Mouse (Mus musculus) natural killer cell, adult 2 months (primary cell): ENCODE results near the gene Asb2.

Experiments
- DNase-seq, 2 experiments: peaks; one replicate each; pipeline ENCODE4 v3.0.0; 2022; ENCODE audit warnings: low spot score in 2 of 2

Asb2 gene

DNA sequence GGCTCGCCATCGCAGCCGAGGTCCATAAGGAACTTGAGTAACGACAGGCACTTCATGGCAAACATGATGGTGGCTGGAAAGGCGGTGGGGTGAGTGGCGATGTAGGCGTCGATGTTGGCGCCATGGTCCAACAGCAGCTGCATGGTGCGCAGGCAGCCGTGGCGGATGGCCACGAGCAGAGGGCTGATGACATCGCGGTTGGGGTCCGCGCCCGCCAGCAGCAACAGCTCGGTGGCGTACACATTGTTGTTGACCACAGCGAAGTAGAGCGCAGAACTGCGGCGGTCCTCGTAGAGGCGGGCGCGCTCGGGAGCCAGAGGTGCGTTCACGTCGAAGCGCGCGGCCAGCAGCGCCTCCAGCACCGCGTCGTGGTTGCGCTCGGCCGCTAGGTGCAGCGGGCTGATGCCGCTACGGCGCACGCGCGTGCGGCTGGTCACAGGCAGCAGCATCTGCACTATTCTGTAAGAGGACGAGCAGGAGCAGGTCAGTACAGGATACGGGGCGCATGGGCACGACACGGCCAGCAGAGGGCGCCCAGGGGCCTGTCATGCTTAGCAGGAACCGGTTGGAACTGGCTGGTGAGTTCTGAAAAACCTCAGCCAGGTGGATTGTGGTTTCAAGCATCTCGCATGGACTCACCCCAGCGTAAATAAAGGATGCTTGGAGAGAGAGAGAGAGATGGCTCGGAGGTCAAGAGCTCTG lies 30.5 kb downstream of the Asb2 start:
- peak; percentile 78 to 91 for DNase-seq

DNA sequence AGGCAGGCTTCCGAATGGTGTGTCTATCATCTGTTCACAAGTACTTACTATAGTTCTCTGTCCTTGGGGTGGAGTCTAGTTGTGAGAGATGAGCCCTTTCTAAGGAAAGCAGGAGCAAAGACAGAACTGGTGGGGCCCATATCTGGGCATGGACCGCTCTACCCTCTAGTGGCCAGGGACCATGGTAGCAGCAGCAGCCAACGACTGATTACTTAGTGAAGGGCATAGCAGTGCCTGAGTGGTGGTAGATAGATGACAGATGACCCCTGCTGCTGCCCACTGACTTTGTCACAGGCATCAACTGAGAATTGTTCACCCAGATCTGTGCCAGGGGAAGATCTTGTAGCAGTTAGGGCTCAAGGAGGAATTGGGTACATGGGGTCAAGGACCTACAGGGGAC lies 33.0 kb downstream of the Asb2 start:
- no peak for DNase-seq

DNA sequence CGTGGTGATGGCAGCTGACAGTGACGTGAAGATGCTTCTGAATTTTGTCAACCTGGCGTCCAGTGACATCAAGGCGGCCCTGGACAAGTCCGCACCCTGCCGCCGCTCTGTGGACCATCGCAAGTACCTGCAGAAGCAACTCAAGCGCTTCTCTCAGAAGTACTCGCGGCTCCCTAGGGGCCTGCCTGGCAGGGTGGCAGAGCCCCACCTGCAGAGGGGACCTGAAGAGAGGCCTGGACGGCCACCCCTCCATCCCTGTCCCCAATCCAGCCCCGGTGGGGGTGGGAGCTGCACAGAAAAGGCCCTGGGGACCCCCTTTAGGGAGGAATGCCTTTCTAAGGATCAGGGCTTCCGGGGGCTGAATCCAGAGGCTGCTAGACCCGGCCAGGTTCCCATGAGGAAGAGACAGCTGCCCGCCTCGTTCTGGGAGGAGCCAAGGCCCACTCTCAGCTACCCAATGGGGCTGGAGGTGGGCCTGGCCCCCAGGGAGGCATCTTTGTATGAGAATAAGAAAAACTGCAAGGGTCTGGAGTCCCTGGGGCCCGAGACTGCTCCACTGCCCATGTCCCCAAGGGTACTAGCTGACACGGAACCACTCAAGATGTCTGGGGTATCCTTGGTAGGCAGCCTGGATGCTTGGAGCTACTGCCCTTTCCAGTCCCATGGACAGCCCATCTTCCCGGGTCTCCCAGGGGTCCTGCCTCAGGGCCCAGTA lies 39.8 kb downstream of the Asb2 start:
- DNase-seq: no peak

DNA sequence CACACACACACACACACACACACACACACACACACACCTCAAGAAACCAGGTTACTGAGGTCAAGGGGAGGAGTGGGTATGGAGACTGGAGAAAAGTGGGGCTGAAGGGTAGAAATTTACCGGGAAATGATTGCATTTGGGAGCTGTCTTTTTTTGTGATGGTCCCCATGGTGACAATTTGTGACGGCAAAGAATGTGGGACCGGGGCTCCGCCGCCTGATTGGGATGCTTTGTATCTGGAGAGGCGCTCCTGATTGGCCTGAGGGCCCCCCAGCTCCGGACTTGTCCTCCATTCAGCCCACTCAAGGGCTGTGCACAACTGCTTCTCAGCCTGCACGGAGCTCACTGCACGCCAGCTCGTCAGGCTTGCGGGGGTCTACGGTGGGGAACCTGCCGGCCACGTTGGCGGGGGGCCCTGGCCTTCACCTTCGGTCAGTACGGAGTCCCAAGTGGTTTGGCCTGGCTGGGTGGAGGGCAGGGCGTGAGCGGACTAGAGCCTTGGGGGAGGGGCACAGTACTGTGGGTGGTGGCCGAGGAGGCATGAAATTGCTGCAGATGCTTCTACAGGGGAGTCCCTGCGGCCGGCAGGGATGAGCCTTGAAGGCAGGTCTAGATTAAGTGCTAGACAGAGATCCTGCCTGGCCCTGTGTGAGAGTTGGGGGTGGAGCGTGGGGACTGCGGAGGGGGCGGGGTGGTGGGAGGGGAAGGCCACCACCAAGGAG lies 41.0 kb downstream of the Asb2 start:
- DNase-seq: no peak

DNA sequence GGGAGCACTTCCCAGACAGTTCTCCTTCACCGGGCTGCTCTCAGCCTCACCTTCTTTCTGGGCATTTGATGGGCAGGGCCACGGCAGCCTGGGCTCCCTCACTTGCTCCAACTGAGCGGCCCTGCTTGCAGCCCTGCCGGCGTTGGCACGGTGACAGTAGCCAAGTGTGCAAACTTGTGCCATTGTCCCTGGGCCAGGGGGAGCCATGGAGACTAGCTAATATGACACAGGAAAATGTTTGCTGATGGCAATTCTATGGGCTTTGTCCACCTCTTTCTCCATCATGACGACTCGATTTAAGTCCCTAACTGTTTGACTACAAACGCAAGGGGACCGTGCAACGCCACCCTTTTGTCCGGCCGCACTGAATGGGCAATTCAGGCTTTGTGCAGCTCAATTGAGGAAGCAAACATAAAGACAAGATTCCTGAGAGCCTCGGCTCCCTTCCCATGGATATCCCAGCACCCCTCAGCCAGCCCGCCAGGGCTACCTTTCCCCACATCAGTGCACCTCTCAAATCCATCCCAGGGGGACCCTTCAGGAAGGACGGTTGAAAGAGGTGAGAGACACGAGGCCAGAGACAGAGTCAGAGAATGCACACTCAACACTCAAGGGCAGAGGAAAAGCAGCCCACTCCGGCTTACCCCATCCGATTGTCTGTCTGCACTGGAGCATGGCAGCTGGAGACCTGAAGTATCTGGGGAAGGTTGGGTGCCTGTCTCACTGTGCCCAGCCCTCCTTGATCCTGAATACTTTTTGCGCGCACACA lies 41.7 kb downstream of the Asb2 start:
- DNase-seq: no peak

DNA sequence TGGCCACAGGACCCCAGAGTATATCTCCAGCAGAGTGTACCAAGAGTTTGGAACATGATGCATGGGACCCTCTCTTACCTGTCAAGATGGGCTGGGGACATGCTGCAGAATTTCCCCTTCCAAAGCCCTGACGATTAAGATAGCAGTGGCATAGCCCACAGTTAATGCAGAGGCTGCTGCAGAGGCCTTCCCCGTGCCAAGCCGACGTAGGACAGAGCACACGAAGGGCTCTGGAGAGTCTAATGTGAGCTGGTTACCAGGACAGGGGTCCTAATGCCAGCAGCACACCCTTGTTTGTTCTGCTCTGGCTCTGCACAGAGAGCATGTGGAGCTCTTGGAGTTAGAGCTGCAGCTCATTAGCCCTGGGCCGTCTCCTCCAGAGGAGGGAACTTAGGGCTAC lies 42.5 kb downstream of the Asb2 start:
- no peak for DNase-seq

DNA sequence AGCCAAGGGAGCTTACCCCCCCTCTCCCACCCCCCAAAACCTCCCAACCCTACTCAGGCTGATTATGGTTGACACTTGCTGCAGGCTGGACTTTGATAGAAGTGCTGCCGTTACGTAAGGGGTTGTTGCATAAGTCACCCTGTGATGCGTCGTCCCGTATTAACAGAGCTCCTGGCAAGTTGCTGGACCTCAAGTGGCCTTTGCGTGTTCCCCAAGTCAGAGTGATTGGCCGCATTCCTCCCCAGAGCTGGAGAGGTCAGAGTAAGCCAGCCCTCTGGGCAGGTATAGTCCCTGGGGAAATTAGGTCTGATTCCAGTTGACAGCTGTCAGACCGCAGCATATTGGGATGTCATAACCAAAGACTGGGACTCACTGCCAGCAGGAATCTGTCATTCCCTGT lies 43.9 kb downstream of the Asb2 start:
- no peak for DNase-seq

DNA sequence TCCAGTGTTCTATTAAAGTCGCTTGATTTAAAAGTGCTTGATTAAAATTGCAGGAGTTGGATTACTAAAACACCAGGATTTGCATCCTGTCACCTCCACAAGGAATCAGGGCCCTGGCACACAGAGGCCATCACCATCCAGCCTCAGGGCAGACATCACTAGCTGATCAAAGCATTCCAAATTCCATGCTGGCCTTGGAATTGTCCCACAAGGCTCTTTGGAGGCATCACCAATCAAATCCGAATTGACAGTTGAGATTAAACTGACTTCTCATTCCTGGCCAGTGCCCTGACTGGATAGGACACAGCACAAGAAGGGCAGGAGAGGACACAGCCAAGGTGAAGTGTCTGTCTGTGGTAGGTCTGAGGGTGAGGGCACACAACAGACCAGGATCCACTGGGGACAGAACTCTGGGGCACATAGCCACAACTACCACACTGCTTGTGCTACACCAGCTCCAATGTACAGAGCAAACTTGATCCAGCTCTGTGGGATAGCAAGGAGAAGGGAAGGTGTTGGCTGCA lies 45.0 kb downstream of the Asb2 start, which contains the start of gene Fam181a:
Gene Fam181a (plus strand): TSS at position 232 of the 524 bp plus-strand sequence.
- DNase-seq: no peak

DNA sequence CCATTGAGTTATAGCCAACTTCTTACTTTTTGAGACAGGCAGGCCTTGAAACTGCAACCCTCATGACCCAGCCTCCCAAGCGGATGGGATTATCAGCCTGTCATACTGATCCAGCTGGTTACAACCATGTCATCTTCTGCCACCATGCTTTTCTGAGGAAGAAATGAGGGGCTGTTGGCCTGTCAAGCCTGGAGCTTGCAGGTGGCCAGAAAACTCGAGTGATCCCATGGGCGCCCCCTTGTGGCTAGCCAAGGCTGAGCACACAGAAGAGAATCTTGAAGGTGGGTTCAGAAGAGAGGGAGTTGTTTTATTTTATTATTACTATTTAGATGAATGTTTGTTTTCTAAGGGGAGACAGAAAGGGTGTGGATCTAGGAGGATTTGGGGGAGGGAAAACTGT lies 49.1 kb downstream of the Asb2 start:
- peak in 1 of 2 experiments; percentile 25 for DNase-seq

DNA sequence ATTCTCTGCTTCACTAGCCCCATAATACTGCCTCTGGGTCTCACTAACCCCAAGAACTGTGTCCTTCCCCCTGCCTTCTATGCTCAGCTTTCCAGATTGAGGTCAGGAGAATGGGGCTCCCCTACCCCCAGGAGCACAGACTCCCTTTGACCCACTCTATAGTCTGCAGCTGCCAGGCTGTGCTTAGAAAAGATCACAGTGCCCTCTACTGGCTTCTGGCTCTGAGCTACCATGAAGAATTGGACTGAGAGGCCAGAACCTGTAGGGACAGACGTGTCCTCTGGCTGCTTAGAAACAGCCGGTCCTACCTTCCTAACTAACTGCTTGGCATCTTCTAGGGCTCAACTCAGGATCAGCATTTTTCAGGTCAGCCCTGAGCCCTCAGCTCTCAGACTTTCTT lies 49.6 kb downstream of the Asb2 start:
- no peak for DNase-seq

DNA sequence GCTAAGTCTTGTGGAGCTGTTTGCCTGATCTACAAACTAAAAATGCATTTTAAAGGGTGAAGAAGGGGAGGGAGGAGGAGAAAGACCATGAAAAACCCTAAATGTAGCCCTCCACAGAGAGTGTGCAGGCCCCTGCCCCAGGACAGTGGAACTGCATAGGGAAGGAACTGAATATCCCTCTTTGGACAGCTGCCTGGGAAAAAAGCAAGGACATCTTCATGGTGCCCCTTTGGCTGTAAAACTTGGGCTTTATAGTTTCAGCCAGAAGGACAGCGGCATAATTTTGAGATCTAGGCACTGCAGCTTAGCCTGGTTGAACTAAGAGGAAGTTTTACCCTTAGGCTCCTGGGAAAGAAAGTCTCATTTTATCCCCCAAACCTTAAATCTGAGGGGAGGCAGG lies 52.8 kb downstream of the Asb2 start:
- DNase-seq: no peak

DNA sequence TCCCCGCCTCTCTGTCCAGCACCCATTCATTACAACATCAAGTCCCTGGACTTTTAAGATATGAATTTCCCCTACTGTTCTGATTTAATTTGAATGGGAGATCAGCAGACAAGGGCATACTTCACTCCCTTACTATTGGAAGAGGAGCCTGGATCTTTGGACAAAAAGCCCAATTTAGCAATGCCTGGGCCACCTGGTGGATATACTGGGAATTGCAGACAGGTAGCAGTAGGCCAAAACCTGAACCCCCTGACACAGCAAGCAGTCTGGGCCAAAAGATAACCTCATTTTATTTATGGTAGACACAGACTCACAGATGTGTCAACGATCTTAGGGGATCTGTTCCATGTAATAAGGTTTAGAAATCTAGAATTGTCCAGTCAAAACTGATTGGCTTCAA lies 54.2 kb downstream of the Asb2 start:
- DNase-seq: peak in 1 of 2 experiments; percentile 33

DNA sequence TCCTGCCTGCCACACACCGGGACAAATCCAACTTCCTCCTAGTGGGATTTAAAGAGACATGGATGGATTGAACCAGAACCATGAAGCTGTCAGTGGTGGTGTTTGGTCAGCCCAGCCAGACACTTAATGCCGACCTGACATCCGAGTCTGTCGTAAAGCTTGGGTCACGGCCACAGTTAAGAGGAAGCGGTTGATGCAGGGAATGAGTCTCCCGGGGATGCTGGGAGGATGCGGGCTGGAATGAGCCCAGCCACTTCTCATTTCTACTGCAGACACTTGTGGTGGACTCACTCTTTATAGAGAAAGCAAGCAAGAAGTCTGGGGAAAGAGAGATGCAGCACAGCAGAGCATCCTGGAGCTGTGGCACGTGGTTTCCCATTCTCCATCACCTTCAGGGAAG lies 55.3 kb downstream of the Asb2 start:
- no peak for DNase-seq

DNA sequence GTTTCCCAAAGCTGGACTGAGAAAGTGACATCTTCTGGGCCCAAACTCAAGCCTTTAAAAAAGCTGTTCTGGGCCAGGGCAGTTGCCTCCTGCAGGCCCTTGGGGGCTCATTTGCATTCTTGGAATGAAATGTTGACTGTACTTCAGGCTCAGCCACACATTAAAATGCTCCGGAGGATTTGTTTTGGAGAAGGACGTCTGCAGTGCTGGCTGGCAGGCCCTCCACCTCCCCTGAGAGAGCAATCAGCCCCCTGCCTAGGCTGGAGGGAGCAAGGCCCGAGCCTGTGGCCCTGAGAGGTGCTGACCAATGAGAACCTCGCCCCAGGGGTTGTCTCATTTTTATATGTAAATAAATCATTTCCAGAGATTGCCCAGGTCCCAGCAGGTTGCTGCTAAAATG lies 59.5 kb downstream of the Asb2 start:
- no peak for DNase-seq

DNA sequence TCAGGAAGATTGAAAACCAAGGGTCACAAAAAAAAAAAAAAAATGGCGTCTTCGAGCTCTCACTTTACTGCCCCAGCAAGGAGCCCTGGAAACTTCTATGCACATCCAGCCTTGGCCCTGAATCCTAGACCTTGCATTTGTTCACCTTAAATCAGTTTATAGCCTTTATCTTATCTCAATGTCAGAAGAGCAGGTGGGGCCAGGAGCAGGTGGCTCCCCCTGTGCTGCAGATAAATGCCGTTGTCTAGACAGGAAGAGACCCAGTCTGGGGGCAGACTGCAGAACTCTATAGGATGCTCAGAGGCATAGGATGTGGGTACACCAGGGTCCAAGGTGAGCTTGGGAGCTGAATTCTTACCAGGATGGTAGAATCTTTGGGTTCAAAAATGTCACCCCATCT lies 63.4 kb downstream of the Asb2 start:
- DNase-seq: no peak

DNA sequence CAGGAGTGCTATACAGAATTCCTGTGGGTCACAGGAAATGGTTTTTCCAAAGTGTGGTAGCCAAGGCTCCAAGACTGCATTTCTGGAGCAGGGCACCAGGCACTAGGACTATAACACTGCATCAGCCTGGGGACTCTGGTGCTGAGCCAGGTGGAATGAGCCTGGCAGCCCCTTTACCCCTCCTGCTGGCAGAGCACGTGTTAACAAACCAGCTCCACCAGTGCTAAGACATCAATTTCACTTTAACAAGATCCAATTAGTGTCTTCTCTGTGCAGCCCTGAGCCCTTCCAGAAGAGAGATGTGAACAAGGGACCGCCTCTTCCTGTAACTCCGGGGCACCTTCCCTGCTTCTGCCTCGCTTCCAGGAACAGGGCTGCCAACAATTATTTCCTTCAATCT lies 68.5 kb downstream of the Asb2 start:
- DNase-seq: no peak

DNA sequence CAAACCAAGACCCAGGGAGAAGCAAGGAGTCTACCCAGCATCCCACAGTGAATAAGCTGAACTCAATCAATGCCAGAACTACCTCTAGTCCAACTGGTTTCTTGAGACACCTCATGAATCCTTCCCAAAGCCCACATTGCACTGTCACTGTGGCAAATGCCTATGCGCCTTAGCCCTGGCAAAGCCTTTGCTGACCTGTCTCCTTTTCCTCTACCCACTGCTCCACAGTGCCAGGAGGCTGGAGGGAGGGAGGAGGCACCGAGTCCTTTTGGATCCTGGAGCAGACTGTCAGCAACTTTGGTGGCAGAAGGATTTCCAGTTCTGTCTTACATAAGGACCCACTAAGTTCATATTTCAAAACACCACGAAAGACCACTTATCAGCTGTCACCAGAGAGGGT lies 72.4 kb downstream of the Asb2 start:
- DNase-seq: no peak

DNA sequence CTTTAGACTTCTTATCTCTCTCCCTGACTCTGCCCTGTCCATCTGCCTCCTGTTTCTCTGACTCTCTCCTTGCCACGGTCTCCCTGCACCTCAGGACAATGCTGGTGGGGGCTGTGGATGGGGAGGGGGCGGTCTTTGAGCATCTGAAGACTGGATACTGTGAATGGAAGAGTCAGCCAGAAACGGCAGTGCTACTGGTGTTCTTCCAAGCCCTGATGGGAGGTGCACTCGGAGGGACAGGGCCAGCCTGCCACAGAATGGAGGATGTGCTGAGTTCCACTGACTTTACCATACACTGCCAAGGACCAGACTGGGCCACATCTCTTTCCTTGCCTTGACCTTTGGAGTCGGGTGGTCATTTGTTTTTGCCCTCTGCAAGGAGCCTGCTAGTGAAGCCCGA lies 72.9 kb downstream of the Asb2 start:
- no peak for DNase-seq

DNA sequence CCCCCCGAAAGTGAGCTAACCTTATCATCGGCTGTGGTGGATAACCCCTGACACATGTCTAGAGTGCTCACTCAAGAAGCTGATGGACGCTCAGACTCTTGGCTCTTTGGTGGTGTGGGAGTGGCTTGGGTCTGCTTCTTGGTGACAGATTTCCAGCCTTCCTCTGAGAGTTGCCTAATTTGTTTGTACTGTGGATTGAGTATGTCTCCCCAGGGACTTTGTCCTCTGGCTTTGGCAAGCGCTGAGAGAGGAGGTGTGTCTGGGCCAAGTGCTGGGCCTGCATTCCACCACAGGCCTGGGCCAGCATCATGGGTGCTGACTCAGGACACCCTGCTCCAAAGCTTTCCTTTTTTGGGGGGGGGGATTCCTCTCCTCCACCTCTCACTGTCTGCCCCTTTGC lies 73.9 kb downstream of the Asb2 start:
- DNase-seq: no peak

DNA sequence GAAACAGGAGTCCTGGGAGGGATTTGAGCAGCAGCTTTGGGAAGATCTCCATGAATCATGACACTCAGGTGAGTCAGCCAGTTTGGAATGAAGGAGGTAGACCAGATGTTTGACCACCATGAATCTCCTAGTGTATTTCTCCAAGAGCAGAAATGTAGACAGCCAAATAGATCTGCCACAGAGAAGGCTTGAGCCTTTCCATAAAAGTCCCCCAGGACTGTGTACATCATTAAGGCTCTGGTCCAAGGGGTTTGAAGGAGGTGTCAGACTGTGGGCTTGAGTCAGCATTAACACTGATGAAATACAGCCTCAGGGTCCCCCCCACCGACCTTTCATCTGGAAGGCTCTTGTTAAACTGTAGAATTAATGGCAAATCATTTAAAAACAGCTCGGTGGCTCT lies 74.3 kb downstream of the Asb2 start:
- no peak for DNase-seq

DNA sequence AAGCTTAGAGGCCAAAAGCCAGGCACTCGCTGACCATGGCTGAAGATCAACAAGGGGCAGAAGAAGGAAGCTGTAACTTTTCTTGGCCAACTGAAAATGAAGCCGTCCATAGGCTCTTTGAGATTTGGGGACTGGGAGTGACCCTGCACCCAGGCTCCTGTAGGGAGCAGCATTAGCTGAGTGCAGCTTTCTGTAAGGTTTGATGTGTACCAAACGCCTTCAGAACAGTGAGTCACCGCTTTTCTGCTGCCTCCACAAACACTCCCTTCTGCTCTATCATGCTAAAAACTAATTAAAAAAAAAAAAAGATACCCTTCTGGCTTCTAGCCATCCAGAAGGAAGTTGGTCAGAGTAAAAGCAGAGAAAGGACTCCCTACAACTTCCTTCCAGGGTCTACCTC lies 79.4 kb downstream of the Asb2 start:
- DNase-seq: no peak

DNA sequence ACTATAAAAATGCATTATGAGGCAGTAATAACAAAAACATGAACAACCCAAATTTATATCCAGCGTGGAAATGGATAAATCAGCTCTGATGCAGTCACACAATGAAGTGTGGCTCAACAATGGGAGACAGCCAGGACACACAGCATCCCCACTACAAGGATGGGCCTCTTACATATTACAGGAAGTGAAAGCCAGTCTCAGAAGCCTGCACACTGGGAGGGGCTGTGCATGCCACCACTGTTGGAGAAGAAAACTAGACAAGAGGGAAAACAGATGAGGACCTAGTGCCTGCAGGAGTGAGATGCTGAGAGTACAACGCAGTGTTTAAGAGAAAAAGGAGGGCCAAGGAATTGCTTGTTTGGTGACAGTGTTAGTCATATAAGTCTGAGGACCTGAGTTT lies 82.1 kb downstream of the Asb2 start:
- DNase-seq: no peak
